Mouse (Mus musculus) stomach, embryonic 14.5 days (tissue): Measurements from ENCODE around the gene Gpank1. TPM values are rescaled to one million over a fixed set of nuclear protein-coding genes. Genes with fewer than 3 reads are reported as not detected.

ENCODE experiments used
- ATAC-seq: fragments of 200-750 bp; cut with Nextera tagmentation; 2 replicates; pipeline ENCODE4 v1.8.0; 2017; ENCODE audit warnings: low read depth, moderate TSS enrichment; ENCODE audit not compliant: insufficient number of reproducible peaks, insufficient read depth, low FRiP score
- H3K27ac ChIP-seq: fragments of 300-500 bp; sonication (generic); 2 replicates; pipeline ENCODE4 v1.5.1; 2014; ENCODE audit warnings: mild to moderate bottlenecking, low read length, moderate library complexity, mixed read lengths
- H3K27me3 ChIP-seq: fragments of 300-500 bp; sonication (generic); 2 replicates; pipeline ENCODE4 v1.6.1; 2014; ENCODE audit warnings: low read length, control low read depth, mixed read lengths; ENCODE audit not compliant: control insufficient read depth, insufficient read depth
- H3K36me3 ChIP-seq: fragments of 300-500 bp; sonication (generic); 2 replicates; pipeline ENCODE4 v1.6.1; 2014; ENCODE audit warnings: mild to moderate bottlenecking, control low read depth, low read length, moderate library complexity, mixed read lengths; ENCODE audit not compliant: control insufficient read depth, insufficient read depth
- H3K4me1 ChIP-seq: fragments of 300-500 bp; sonication (generic); 2 replicates; pipeline ENCODE4 v1.6.1; 2014; ENCODE audit warnings: low read length, control low read depth, mixed read lengths; ENCODE audit not compliant: control insufficient read depth, insufficient read depth
- H3K4me2 ChIP-seq: fragments of 300-500 bp; sonication (generic); replicated peaks from 2 replicates; pipeline ENCODE4 v1.6.1; 2014; ENCODE audit warnings: low read depth, low read length, control low read depth
- H3K4me3 ChIP-seq: fragments of 300-500 bp; sonication (generic); 2 replicates; pipeline ENCODE4 v1.5.1; 2014; ENCODE audit warnings: low read depth, low read length, control low read depth
- H3K9ac ChIP-seq: fragments of 300-500 bp; sonication (generic); replicated peaks from 2 replicates; pipeline ENCODE4 v1.6.1; 2014; ENCODE audit warnings: low read depth, mild to moderate bottlenecking, control low read depth, low read length, moderate library complexity, mixed read lengths
- H3K9me3 ChIP-seq: fragments of 300-500 bp; sonication (generic); 2 replicates; pipeline ENCODE4 v1.6.1; 2016; ENCODE audit warnings: low read depth, low read length, control low read depth; ENCODE audit not compliant: control insufficient read depth
- WGBS: fragments of 180-500 bp; shearing (Covaris S2); extraction: QIAGEN DNeasy Blood & Tissue Kit; methylation state at CpG from one replicate; pipeline ENCODE4 v1.1.7; 2014; 5-methylcytosine and 5-hydroxymethylcytosine counted together
- polyA plus RNA-seq: library from polyadenylated mRNA; unstranded; fragments of >200 nt; fragmentation: Nextera tagmentation; extraction: Ambion mirVana; gene quantifications from 2 replicates; pipeline ENCODE4 v1.2.1, GENCODE M21; 2014

The Gpank1 gene
- polyA plus RNA-seq, result 20.3 and 21.9 TPM in 2 replicates

DNA sequence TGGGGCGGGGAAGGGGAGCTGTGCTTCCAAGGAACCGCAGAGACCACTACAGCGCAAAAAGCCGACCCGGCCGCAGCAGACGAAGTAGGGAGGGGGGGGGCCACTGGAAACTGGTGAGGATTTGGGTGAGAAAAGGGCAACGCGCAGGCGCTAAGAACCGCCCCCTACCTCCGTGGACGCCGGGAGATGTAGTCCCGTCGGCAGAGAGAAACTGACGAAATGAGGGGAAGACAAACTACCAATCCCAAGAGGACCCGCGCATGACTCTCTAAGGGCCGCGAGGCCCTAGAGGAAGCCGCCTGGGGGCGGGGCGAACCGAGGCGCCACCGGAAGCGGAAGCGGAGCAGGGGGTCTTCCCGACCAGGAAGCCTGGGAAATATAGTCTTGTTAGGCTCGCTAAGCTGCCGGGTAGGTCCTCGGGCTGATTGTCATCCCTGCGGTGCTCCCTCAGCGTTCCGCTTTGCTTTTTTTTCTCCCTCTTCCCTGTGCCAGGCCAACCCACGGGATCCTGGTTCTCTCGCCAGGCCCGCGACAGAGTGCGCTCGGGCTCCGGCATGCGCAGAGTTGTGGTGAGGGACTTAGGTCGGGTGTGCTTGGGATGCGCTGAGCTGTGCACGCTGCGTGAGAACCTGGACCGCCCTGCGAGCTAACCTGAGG, at the start of gene Gpank1:
Gpank1 (plus strand) TSS at position 313 of the 657 bp plus-strand sequence.
- H3K27ac ChIP-seq, result peak within 1 kb of the TSS; percentile 83
- peak within 1 kb of the TSS; percentile 69 for H3K4me3 ChIP-seq
- under 1% methylated on average over 50 of the region's 50 CpGs for WGBS
- peaks cover 34% of the 10 kb centered on the region for H3K36me3 ChIP-seq
- no peaks in the 10 kb centered on the region for H3K9me3 ChIP-seq
- H3K9ac ChIP-seq, result peak within 1 kb of the TSS; percentile 71
- H3K4me1 ChIP-seq, result peaks cover 13% of the 10 kb centered on the region
- H3K27me3 ChIP-seq, result no peaks in the 10 kb centered on the region
- peak; percentile 98 for ATAC-seq
- H3K4me2 ChIP-seq, result peak within 1 kb of the TSS; percentile 84

DNA sequence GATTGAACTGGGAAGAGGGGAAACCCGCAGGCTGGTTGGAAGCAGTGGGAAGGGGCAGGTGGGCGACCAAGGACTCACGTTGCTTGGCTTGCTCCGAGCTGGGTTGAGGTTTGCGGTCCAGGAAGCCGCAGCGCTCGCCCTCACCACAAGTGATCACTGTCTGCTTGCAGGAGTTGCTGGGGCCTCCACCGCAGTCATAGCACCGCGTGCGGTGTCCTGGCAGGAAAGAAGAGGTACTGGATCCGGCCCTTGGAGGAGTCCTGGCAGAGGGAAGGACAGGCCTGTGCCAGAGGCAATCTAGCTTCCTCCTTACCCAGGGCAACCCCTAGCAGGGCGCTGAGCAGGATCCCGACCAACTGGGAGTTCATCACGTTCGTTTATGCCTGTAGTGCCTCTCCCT, 47.2 kb upstream of the Gpank1 start:
- 49% methylated on average over 17 of the region's 17 CpGs for WGBS
- ATAC-seq, result no peak
- H3K36me3 ChIP-seq, result no peaks in the 10 kb centered on the region
- H3K4me1 ChIP-seq, result 0 out of 2 replicates have a peak, but pooled peaks cover 16% of the 10 kb centered on the region
- no peak overlapping the region for H3K4me2 ChIP-seq
- no peaks in the 10 kb centered on the region for H3K9me3 ChIP-seq
- H3K4me3 ChIP-seq, result no peak overlapping the region
- no peaks in the 10 kb centered on the region for H3K27me3 ChIP-seq
- no peak overlapping the region for H3K9ac ChIP-seq
- H3K27ac ChIP-seq, result no peak overlapping the region

DNA sequence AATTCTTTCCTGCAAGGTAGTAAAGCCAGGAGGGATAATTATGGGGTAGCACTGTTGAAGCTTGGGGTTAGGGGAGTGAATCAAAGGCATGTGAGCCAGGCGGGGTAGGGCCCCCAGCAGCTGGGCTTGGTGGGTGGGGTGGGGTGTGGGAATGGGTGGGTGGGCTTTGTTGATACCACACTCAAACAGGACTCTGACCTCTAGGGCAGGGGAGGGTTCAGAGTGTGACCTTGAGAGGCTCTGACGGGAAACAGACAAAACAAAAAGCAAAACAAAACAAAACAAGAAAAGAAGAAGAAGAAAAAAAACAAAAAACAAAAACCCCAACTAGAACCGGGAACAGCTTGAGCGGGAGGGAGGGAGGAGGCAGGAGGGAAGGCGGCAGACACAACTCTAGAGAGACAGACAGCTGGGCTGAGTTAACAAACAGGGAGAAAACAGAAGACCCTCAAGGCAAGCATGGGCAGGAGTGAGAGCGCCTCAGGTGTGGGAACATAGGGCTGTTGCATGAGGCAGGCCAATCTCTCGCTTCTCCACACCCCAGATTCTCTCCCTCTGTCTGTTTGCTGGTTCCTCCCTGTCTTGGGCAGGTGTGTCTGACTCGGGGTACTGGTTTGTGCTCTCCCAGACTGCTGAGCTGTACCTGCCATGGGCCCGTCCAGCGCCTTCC, 44.6 kb upstream of the Gpank1 start, which contains the start of gene Ly6g6e:
Ly6g6e (plus strand) TSS at position 396 of the 670 bp plus-strand sequence.
- Histone ChIP-seq H3K4me1 (0 out of 2 replicates have a peak, but pooled peaks cover 13% of the 10 kb centered on the region), H3K27me3 (no peaks in the 10 kb centered on the region), H3K9ac (0 out of 2 replicates have a peak within 1 kb of the TSS, but pooled peaks have one; percentile 1), H3K27ac (peak within 1 kb of the TSS; percentile 30; the same call in 1 of the 2 replicates), H3K9me3 (no peaks in the 10 kb centered on the region), H3K4me2 (peak within 1 kb of the TSS; percentile 32), H3K4me3 (peak within 1 kb of the TSS; percentile 14; the same call in 1 of the 2 replicates), H3K36me3 (no peaks in the 10 kb centered on the region)
- 0 out of 2 replicates have a peak, but pooled peaks have one; percentile 17 for ATAC-seq
- 29% methylated on average over 10 of the region's 10 CpGs for WGBS

DNA sequence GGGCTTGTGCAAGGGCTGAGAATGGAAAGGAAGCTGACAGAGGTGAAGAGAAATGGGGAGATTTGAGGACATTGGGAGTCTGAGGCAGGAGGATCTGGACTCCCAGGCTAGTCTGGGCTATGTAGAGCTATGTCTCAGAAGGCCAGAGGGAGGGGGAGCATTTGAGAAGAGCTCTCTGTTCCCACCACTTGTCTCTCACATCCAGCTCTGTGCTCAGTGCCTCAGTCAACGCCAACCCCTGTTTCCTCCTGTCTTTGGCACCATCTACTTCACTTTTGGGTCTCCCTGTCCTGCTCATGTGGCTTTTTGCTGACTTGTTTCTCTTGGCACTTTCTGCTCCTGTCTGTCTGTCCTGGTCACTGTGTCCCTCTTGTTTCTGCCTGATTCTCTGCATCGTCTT, 44.0 kb upstream of the Gpank1 start:
- Histone ChIP-seq H3K9ac (0 out of 2 replicates have a peak overlapping the region, but pooled peaks have one; percentile 1), H3K4me2 (peak overlapping the region; percentile 32), H3K27ac (peak overlapping the region; percentile 30; the same call in 1 of the 2 replicates), H3K27me3 (no peaks in the 10 kb centered on the region), H3K4me3 (peak overlapping the region; percentile 14; the same call in 1 of the 2 replicates), H3K9me3 (no peaks in the 10 kb centered on the region), H3K4me1 (0 out of 2 replicates have a peak, but pooled peaks cover 13% of the 10 kb centered on the region), H3K36me3 (no peaks in the 10 kb centered on the region)
- ATAC-seq, result no peak
- WGBS, result 48% methylated on average over 2 of the region's 2 CpGs

DNA sequence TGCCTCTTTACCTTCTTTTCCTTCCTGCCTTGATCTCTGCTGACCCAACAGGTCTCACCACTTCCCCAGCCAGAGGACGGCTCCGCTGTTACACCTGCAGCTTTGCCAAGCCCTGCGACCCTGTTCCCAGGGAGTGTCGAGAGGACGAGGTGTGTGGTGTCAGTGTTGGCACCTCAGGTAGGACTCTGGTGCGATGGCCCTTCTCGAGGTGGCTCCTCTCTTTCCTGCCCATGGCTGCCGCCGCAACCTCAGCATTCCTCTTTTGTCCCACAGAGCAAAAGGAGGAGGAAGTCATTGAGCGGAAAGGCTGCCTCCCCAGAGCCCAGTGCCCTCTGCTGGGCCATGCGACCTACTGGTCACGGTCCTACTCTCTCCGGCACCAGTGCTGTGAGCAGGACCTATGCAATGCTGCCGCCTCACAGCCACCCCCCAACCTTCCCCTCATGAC, 43.4 kb upstream of the Gpank1 start, which contains the start of gene Ly6g6d:
Ly6g6d (minus strand) TSS at position 280 of the 448 bp plus-strand sequence.
- 0 out of 2 replicates have a peak within 1 kb of the TSS, but pooled peaks have one; percentile 1 for H3K9ac ChIP-seq
- peak within 1 kb of the TSS; percentile 30; the same call in 1 of the 2 replicates for H3K27ac ChIP-seq
- no peaks in the 10 kb centered on the region for H3K9me3 ChIP-seq
- 0 out of 2 replicates have a peak, but pooled peaks cover 13% of the 10 kb centered on the region for H3K4me1 ChIP-seq
- 8% methylated on average over 13 of the region's 14 CpGs for WGBS
- H3K4me2 ChIP-seq, result peak within 1 kb of the TSS; percentile 32
- H3K36me3 ChIP-seq, result no peaks in the 10 kb centered on the region
- 0 out of 2 replicates have a peak, but pooled peaks have one; percentile 46 for ATAC-seq
- H3K4me3 ChIP-seq, result peak within 1 kb of the TSS; percentile 14; the same call in 1 of the 2 replicates
- H3K27me3 ChIP-seq, result no peaks in the 10 kb centered on the region

DNA sequence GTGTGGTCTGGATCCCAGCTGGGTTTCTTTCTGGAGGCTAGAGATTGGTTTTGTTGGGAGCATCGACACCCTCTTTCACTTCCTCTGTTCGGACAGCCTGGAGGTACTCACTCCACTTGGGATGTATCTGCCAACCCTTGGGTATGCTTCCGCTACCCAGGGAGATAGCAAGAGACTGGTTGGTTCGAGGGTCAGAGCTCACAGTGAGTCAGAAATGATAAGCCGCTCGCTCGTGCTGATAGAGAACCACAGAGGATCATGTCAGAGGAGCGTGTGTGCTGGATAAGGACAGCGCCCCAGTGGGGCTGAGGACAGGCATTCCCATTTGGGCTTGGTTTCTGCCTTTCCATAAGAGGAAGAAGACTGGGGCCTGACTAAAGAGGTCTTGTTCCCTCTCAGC, 41.5 kb upstream of the Gpank1 start:
- peak; percentile 38; the same call in 1 of the 2 replicates for ATAC-seq
- Histone ChIP-seq H3K36me3 (no peaks in the 10 kb centered on the region), H3K9ac (no peak overlapping the region), H3K9me3 (no peaks in the 10 kb centered on the region), H3K4me2 (no peak overlapping the region), H3K27me3 (no peaks in the 10 kb centered on the region), H3K27ac (no peak overlapping the region), H3K4me1 (0 out of 2 replicates have a peak, but pooled peaks cover 13% of the 10 kb centered on the region), H3K4me3 (no peak overlapping the region)
- 56% methylated on average over 9 of the region's 9 CpGs for WGBS

DNA sequence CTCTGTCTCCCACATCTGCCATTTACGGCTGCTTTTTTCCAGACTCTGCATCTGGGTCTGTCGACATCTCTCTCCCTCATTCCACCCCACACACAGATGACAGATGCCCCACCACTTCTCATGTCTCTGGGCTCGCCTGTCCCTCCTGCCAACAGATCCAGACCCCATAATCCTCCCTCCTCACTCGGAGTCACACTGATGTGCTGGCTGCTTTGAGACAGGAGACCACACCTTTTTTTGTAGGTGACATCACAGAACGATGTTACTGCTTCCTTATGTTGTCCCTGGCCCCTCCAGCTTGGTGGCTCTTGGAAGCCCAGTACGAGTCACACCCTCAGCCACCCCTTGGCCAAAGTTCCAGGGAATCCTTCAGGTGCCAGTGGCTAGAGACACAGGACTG, 41.0 kb upstream of the Gpank1 start:
- Histone ChIP-seq H3K27me3 (no peaks in the 10 kb centered on the region), H3K4me3 (no peak overlapping the region), H3K27ac (no peak overlapping the region), H3K9me3 (no peaks in the 10 kb centered on the region), H3K4me2 (no peak overlapping the region), H3K9ac (no peak overlapping the region), H3K36me3 (no peaks in the 10 kb centered on the region), H3K4me1 (0 out of 2 replicates have a peak, but pooled peaks cover 13% of the 10 kb centered on the region)
- 46% methylated on average over 6 of the region's 6 CpGs for WGBS
- ATAC-seq, result no peak

DNA sequence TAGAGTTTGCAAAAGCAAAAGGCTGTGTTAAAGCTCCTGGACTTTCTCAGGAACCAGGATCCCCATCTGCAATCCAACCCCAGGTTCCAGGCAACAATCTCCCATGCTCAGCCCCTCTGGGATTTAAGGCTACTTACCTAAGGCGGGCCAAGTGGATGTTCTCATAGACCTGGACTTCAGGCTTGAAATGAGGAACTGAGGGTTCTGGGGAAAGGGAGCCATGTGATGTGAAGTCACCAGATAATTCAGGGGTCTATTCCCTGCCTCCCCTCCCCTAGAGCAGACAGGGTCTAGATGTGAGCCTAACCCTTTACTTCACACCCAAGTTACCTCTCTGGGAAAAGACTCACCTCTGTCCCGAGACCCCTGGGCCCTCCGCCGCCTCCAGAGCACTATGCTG, 40.5 kb upstream of the Gpank1 start:
- Histone ChIP-seq H3K9me3 (no peaks in the 10 kb centered on the region), H3K36me3 (no peaks in the 10 kb centered on the region), H3K27ac (no peak overlapping the region), H3K4me1 (0 out of 2 replicates have a peak, but pooled peaks cover 13% of the 10 kb centered on the region), H3K4me3 (no peak overlapping the region), H3K9ac (no peak overlapping the region), H3K27me3 (no peaks in the 10 kb centered on the region), H3K4me2 (no peak overlapping the region)
- WGBS, result 81% methylated on average over 4 of the region's 4 CpGs
- no peak for ATAC-seq
